Mouse (Mus musculus) CD4-positive helper T cell, adult 2 months (primary cell): Measurements from ENCODE around the gene Gpx3.
A peak's percentile ranks its signal among the peaks of the same experiment; 100 is the strongest.

Experiments
- DNase-seq: peaks from one replicate; pipeline ENCODE4 v3.0.0-alpha.2; 2012; ENCODE audit warnings: low read depth, missing footprints, low spot score

The Gpx3 gene

GRCm38 (mm10) chr11:54912503-54913316 is 10.5 kb downstream of the Gpx3 start:
- DNase-seq: no peak

GRCm38 (mm10) chr11:54913841-54914240 is 11.6 kb downstream of the Gpx3 start:
- DNase-seq: no peak

- DNase-seq: no peak
Measured at GRCm38 (mm10) chr11:54917461-54917860, 15.2 kb downstream of the Gpx3 start.

DNA sequence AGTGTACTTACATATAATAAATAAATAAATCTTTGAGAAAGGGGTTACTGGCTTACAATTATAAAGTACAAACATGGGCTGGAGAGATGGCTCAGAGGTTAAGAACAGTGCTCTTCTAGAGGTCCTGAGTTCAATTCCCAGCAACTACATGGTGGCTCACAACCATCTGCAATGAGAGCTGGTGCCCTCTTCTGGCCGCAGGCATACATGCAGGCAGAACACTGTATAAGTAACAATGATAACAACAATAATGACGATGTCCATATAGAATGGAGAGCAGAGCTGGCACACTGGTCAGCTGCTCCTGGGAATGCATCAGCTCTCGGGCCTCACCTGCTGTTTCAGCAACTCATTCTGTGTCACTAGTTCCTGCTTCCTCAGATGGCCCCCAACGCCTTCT is 16.0 kb downstream of the Gpx3 start:
- DNase-seq: peak; percentile 31

GRCm38 (mm10) chr11:54920127-54920972 is 18.1 kb downstream of the Gpx3 start:
- no peak for DNase-seq

DNA sequence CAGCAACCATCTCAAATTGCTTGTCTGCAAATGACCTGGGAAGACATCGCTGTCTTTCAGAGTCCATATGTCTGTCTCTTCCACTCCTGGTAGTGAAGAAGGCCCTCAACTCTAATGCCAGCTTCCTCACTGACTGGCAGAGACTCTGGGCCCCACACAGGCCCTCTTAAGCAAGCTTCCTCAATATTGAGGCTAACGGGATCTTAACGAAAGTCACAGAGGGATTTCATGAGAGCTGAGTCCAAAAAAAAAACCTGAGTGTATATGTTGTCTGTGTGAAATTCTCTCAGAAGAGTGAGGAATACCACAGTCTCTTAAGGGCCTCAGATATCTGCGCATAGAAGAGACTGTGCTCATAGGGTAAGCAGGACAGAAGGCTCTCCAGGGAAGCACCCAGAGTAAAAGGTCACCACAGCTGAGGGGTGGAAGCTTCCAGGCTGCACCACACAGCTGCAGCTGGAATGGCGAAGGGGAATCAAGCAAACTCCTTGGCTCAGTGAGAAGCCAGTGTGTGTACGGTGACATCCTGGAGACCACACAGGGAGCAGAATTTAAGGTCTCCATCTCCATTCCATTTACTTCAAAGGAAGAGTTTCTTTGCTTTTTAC is 18.8 kb downstream of the Gpx3 start:
- no peak for DNase-seq

- DNase-seq: no peak
Measured at GRCm38 (mm10) chr11:54921798-54922197, 19.5 kb downstream of the Gpx3 start.

- no peak for DNase-seq
Measured at GRCm38 (mm10) chr11:54922488-54922887, 20.2 kb downstream of the Gpx3 start.

- DNase-seq: no peak
Measured at GRCm38 (mm10) chr11:54924145-54924544, 21.9 kb downstream of the Gpx3 start.

- peak; percentile 55 for DNase-seq
Measured at GRCm38 (mm10) chr11:54927346-54928140, 25.3 kb downstream of the Gpx3 start.

- no peak for DNase-seq
Measured at GRCm38 (mm10) chr11:54928219-54928618, 26.0 kb downstream of the Gpx3 start.

DNA sequence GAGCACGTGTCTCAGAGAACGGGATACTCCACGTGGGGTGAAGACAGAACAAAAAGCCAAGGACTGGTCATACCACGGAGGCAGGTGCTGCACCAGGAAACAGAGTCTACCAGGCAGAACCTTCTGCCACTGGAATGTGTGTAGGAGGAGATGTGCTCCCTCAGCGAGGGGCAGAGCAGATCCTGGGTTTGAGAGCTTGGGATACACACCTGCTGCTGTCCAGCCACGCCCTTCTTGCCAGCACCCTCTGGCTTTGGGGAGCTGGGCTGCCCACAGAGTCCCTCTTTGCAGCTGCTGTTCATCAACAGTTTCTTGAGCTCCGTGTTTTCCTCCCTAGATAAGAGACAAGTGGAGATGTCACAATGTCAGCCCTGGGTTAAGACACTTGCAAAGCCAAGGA is 26.6 kb downstream of the Gpx3 start:
- DNase-seq: no peak

- DNase-seq: no peak
Measured at GRCm38 (mm10) chr11:54929290-54929689, 27.0 kb downstream of the Gpx3 start.

DNA sequence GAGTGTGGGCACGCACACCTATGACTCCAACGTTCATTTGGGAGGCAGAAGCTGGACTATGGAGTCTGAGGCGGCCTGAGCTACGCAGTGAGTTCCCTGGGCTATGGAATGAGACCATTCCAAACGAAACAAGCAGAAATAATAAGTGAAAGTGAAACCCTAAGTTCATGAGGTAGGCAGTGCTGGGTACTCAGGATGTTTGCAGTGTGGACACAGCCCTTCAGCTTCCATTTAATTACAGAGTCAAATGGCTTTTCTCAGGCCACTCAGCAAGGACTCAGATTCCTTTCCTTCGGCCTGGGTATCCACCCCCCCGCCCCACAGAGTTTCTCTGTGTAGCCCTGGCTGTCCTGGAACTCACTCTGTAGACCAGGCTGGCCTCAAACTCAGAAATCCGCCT is 27.5 kb downstream of the Gpx3 start:
- no peak for DNase-seq

DNA sequence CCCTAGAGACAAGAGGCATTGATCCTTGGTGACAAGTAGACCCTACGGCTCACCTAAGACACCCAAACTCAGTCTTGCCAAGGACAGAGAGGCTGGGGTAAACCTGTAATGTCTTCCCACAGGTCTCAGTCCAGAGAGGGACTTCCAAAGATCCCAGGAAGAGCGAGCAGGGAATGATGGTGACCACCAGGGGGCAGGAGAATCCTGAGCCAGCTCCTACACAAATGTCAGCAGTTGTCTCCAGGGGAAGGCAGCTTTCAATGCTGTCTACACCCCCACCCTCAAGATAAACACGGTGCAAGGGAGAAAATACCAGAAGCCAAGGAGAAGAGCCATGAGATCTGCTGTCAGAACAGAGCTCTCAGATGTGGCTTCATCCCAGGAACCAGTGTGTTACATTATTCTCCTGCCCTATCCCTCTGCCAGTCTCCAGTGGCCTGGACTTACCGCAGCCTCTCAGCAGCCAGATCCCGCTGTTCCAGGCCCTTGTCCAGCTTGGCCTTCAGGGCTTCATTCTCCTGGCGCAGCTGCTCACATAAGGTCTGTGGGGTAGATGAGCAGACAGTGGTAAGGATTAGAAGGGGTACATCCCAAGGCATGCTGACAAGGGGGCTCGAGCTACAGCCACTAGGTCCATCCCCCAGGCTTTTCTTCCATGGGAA is 28.2 kb downstream of the Gpx3 start:
- peak; percentile 34 for DNase-seq

DNA sequence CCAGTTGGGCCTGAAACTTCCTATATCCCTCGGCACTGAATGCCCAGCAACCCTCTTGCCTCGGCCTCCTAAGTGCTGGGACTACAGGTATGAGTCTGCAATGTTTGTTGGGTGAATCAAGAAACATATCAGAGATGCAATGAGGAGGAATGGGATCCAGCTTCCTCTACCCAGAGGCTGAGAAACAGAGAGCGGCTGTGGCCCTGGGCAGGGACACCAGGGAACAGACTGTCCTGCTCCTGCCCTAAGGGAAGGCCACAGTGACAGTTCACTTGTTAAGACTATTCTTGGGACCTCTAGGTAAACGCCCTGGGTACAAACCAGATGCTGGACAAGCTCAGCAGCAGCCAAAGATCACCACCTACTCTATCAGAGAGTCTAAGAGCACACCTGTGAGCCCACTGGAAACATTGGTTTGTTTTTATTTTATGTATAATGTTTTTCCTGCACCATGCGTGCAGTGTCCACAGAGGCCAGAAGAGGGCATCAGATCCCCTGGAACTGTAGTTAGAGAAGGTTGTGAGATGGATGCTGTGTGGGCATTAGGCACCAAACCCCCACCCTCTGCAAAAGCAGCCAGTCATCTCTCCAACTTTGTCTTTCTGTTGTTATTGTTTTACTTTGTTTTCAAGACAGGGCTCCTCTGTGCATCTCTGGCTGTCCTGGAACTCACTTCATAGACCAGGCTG is 29.3 kb downstream of the Gpx3 start:
- DNase-seq: peak; percentile 61

- no peak for DNase-seq
Measured at GRCm38 (mm10) chr11:54932540-54932939, 30.3 kb downstream of the Gpx3 start.

- no peak for DNase-seq
Measured at GRCm38 (mm10) chr11:54934198-54934597, 31.9 kb downstream of the Gpx3 start.

DNA sequence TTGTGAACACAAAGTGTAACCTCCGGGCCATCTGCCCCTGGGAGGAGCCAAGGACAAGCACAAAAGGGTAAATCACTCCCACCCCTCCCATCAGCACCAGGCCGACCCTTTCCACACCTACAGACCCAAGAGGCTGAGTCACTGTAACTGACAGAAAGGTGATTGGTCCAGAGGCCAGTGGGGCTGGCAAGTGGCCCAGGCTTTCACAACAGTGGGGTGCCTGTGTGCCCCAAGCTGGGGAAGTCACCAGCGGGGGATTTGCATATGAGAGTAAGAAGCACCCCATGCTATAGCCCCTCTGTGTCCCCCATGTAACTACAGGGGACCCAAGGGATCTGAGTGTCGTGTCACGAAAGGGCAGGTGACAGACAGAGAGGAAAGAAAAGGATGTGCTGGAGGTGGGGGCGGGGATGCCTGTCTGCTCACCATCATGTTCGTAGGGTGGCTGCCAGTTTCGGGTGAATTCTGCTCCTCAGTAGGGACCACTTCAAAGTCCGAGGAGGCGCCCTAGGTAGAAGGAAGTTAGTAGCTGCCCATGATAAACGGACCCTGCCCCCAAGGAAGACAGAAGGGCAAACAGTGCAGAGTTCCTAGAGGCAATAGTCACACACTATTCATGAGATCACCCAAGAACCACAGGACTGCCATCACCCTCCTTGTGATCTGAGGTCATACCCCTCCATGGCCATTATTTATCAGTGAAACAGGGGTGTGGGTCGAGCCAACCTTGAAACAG is 34.0 kb downstream of the Gpx3 start:
- DNase-seq: peak; percentile 51

DNA sequence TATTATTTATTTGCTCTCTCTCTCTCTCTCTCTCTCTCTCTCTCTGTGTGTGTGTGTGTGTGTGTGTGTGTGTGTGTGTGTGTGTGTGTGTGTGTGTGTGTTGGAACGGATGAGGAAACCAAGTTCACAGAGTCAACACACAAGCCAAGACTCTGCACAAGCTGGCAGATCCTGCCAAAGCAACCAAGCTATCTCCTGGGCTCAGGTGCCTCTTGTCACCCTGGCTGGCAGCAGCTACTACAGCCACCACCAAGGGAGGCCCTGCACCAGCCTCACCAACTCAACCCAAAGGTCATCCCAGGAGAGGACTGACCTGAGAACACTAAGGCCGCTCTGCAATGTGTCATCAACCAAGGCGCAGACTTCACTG is 34.5 kb downstream of the Gpx3 start:
- peak; percentile 53 for DNase-seq
